Mouse (Mus musculus): ENCODE data around the gene Olfr1223. TPM values are rescaled to one million over a fixed set of nuclear protein-coding genes. Genes with fewer than 3 reads are reported as not detected.
"Not testable (repeated sequence)": the region's sequence is repeated elsewhere in the genome, so short reads cannot be mapped to it uniquely, and the experiment has no call there.

Gene Olfr1223
- polyA plus RNA-seq (2015; fragmentation: Nextera tagmentation; extraction: Ambion mirVana), result not detected in 2 replicates

- no peak for TF ChIP-seq CTCF (IDR thresholded peaks at IDR 0.05; ENCODE audit: low read depth)
- H3K4me3 ChIP-seq (ENCODE audit: low read depth, low read length), result no peak within 1 kb of the TSS
- no peaks in the 10 kb centered on the region for H3K27me3 ChIP-seq (replicated peaks; ENCODE audit: control insufficient read depth, insufficient read depth, low read length)
- H3K4me1 ChIP-seq (replicated peaks; ENCODE audit: control insufficient read depth, insufficient read depth, low read length), result no peaks in the 10 kb centered on the region
- no peak within 1 kb of the TSS for H3K9ac ChIP-seq (ENCODE audit: low read depth, low read length)
- H3K9me3 ChIP-seq (ENCODE audit: control insufficient read depth), result no peaks in the 10 kb centered on the region
- H3K36me3 ChIP-seq (ENCODE audit: control insufficient read depth, insufficient read depth), result no peaks in the 10 kb centered on the region
- no peak within 1 kb of the TSS for H3K4me2 ChIP-seq (replicated peaks; ENCODE audit: low read depth)
- H3K27ac ChIP-seq (ENCODE audit: low read depth, low read length), result no peak within 1 kb of the TSS
- no peak for ATAC-seq
- 71% methylated on average over 1 of the region's 1 CpGs for WGBS
These were observed at the start of gene Olfr1223 for GRCm38 (mm10) chr2:89151460-89151859. Gene Olfr1223 (minus strand): TSS chr2:89151560.

- Histone ChIP-seq H3K27me3 (replicated peaks; ENCODE audit: control insufficient read depth, insufficient read depth, low read length) (no peaks in the 10 kb centered on the region), H3K27ac (ENCODE audit: low read depth, low read length) (no peak within 1 kb of the TSS), H3K9ac (ENCODE audit: low read depth, low read length) (no peak within 1 kb of the TSS), H3K4me2 (replicated peaks; ENCODE audit: low read depth) (no peak within 1 kb of the TSS), H3K4me1 (replicated peaks; ENCODE audit: control insufficient read depth, insufficient read depth, low read length) (no peaks in the 10 kb centered on the region), H3K9me3 (ENCODE audit: control insufficient read depth) (no peaks in the 10 kb centered on the region), H3K4me3 (ENCODE audit: low read depth, low read length) (no peak within 1 kb of the TSS), H3K36me3 (ENCODE audit: control insufficient read depth, insufficient read depth) (no peaks in the 10 kb centered on the region)
- no peak for ATAC-seq
- 70% methylated on average over 2 of the region's 2 CpGs for WGBS
- no peak for TF ChIP-seq CTCF (IDR thresholded peaks at IDR 0.05; ENCODE audit: low read depth)
These were observed 48.6 kb upstream of the Olfr1223 start, which contains the start of gene Olfr1226 for GRCm38 (mm10) chr2:89199948-89200347. Gene Olfr1226 (minus strand): TSS chr2:89200048.

GRCm38 (mm10) chr2:89196325-89196982 is 45.1 kb upstream of the Olfr1223 start:
- Histone ChIP-seq H3K4me2 (replicated peaks; ENCODE audit: low read depth) (no peak overlapping the region), H3K4me1 (replicated peaks; ENCODE audit: control insufficient read depth, insufficient read depth, low read length) (no peaks in the 10 kb centered on the region), H3K9ac (ENCODE audit: low read depth, low read length) (no peak overlapping the region), H3K27ac (ENCODE audit: low read depth, low read length) (no peak overlapping the region), H3K36me3 (ENCODE audit: control insufficient read depth, insufficient read depth) (no peaks in the 10 kb centered on the region), H3K27me3 (replicated peaks; ENCODE audit: control insufficient read depth, insufficient read depth, low read length) (no peaks in the 10 kb centered on the region), H3K9me3 (ENCODE audit: control insufficient read depth) (no peaks in the 10 kb centered on the region), H3K4me3 (ENCODE audit: low read depth, low read length) (no peak overlapping the region)
- 78% methylated on average over 3 of the region's 3 CpGs for WGBS
- TF ChIP-seq CTCF (IDR thresholded peaks at IDR 0.05; ENCODE audit: low read depth), result no peak
- no peak for ATAC-seq

- Histone ChIP-seq H3K27me3 (replicated peaks; ENCODE audit: control insufficient read depth, insufficient read depth, low read length) (no peaks in the 10 kb centered on the region), H3K4me3 (ENCODE audit: low read depth, low read length) (no peak within 1 kb of the TSS), H3K4me1 (replicated peaks; ENCODE audit: control insufficient read depth, insufficient read depth, low read length) (no peaks in the 10 kb centered on the region), H3K36me3 (ENCODE audit: control insufficient read depth, insufficient read depth) (no peaks in the 10 kb centered on the region), H3K27ac (ENCODE audit: low read depth, low read length) (no peak within 1 kb of the TSS), H3K4me2 (replicated peaks; ENCODE audit: low read depth) (no peak within 1 kb of the TSS), H3K9me3 (ENCODE audit: control insufficient read depth) (no peaks in the 10 kb centered on the region), H3K9ac (ENCODE audit: low read depth, low read length) (no peak within 1 kb of the TSS)
- no peak for TF ChIP-seq CTCF (IDR thresholded peaks at IDR 0.05; ENCODE audit: low read depth)
- 88% methylated on average over 1 of the region's 1 CpGs for WGBS
- ATAC-seq, result no peak
These were observed 23.2 kb upstream of the Olfr1223 start, which contains the start of gene Olfr1225 for GRCm38 (mm10) chr2:89174569-89174968. Gene Olfr1225 (minus strand): TSS chr2:89174669.

DNA sequence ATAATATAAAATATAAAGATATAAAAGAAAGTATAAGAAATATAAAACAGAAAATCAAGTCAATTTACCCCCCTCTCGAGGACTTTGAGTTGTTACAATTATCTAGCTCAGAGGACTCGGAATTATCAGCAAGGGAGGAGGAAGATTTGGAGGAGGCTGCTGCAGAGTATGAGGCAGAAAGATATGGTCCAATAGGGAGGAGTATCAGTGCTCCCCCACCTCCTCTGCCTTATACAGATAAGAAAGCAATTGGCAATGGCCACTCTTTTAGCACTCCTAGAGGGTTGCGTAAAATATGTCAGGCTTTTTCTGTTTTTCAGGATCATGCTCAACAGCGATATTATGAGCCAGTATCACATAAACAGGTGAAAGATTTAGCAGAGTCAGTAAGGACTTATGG is 13.4 kb upstream of the Olfr1223 start:
- H3K36me3 ChIP-seq (ENCODE audit: control insufficient read depth, insufficient read depth); H3K4me1 ChIP-seq (replicated peaks; ENCODE audit: control insufficient read depth, insufficient read depth, low read length); H3K27me3 ChIP-seq (replicated peaks; ENCODE audit: control insufficient read depth, insufficient read depth, low read length); ATAC-seq; H3K27ac ChIP-seq (ENCODE audit: low read depth, low read length); H3K4me3 ChIP-seq (ENCODE audit: low read depth, low read length); H3K9me3 ChIP-seq (ENCODE audit: control insufficient read depth); H3K9ac ChIP-seq (ENCODE audit: low read depth, low read length); H3K4me2 ChIP-seq (replicated peaks; ENCODE audit: low read depth): not testable (repeated sequence)
- 83% methylated on average over 4 of the region's 4 CpGs for WGBS

- WGBS, result 94% methylated on average over 8 of the region's 8 CpGs
These were observed 12.6 kb upstream of the Olfr1223 start, which contains the start of gene Olfr1224-ps1 for GRCm38 (mm10) chr2:89163991-89164390. Gene Olfr1224-ps1 (minus strand): TSS chr2:89164091.

More at GRCm38 (mm10) chr2:89163991-89164390, 12.6 kb upstream of the Olfr1223 start, which contains the start of gene Olfr1224-ps1:
- H3K9ac ChIP-seq (ENCODE audit: low read depth, low read length); H3K9me3 ChIP-seq (ENCODE audit: control insufficient read depth); H3K27me3 ChIP-seq (replicated peaks; ENCODE audit: control insufficient read depth, insufficient read depth, low read length); H3K4me2 ChIP-seq (replicated peaks; ENCODE audit: low read depth); H3K4me1 ChIP-seq (replicated peaks; ENCODE audit: control insufficient read depth, insufficient read depth, low read length); ATAC-seq; H3K36me3 ChIP-seq (ENCODE audit: control insufficient read depth, insufficient read depth); H3K4me3 ChIP-seq (ENCODE audit: low read depth, low read length); H3K27ac ChIP-seq (ENCODE audit: low read depth, low read length): not testable (repeated sequence)

All from intestine, postnatal 0 days (tissue).